Mouse (Mus musculus) ES-Bruce4 (cell line): Measurements from ENCODE around the gene Crkl. TPM values are rescaled to one million over a fixed set of nuclear protein-coding genes. Genes with fewer than 3 reads are reported as not detected.

Source experiments
- H3K27ac ChIP-seq: 2 replicates; pipeline ENCODE4 v1.5.1; 2012; ENCODE audit warnings: low read length, inconsistent platforms; ENCODE audit not compliant: insufficient read depth
- H3K27me3 ChIP-seq: 2 replicates; pipeline ENCODE4 v1.6.1; 2012; ENCODE audit warnings: mild to moderate bottlenecking, low read length, inconsistent platforms; ENCODE audit not compliant: control insufficient read depth, poor library complexity, insufficient read depth, severe bottlenecking
- H3K36me3 ChIP-seq: 2 replicates; pipeline ENCODE4 v1.6.1; 2012; ENCODE audit warnings: inconsistent platforms, mild to moderate bottlenecking, low read length, moderate library complexity; ENCODE audit not compliant: control insufficient read depth, poor library complexity, insufficient read depth, severe bottlenecking
- H3K4me1 ChIP-seq: one replicate; pipeline ENCODE4 v1.8.1; 2011; ENCODE audit warnings: low read length; ENCODE audit not compliant: control insufficient read depth, insufficient read depth
- H3K4me3 ChIP-seq: 2 replicates; pipeline ENCODE4 v1.5.1; 2011; ENCODE audit warnings: low read depth, mild to moderate bottlenecking, low read length
- H3K9ac ChIP-seq: 2 replicates; pipeline ENCODE4 v1.6.1; 2012; ENCODE audit warnings: low read depth, mild to moderate bottlenecking, inconsistent platforms; ENCODE audit not compliant: poor library complexity, severe bottlenecking
- H3K9me3 ChIP-seq: replicated peaks from 2 replicates; pipeline ENCODE4 v1.6.1; 2012; ENCODE audit warnings: mild to moderate bottlenecking, low read length, inconsistent platforms; ENCODE audit not compliant: control insufficient read depth, poor library complexity, insufficient read depth, severe bottlenecking
- CTCF ChIP-seq: IDR thresholded peaks from one replicate; pipeline ENCODE4 v1.8.1; 2011; ENCODE audit warnings: low read depth, low read length
- EP300 ChIP-seq: IDR thresholded peaks from 2 replicates; pipeline ENCODE4 v1.6.1; 2011; ENCODE audit warnings: low read depth, low read length; ENCODE audit not compliant: insufficient read depth
- POLR2A ChIP-seq: IDR thresholded peaks from one replicate; pipeline ENCODE4 v1.8.1; 2011; ENCODE audit warnings: low read length; ENCODE audit not compliant: insufficient read depth
- polyA plus RNA-seq: library from polyadenylated mRNA; stranded (reverse); fragments of >200 nt; gene quantifications from 2 replicates; pipeline ENCODE4 v1.2.4, GENCODE M21; 2011; ENCODE audit warnings: low read depth; ENCODE audit not compliant: missing spikeins, insufficient read depth, insufficient read length

Crkl gene
- polyA plus RNA-seq, 1 experiment: 45.7 TPM

DNA sequence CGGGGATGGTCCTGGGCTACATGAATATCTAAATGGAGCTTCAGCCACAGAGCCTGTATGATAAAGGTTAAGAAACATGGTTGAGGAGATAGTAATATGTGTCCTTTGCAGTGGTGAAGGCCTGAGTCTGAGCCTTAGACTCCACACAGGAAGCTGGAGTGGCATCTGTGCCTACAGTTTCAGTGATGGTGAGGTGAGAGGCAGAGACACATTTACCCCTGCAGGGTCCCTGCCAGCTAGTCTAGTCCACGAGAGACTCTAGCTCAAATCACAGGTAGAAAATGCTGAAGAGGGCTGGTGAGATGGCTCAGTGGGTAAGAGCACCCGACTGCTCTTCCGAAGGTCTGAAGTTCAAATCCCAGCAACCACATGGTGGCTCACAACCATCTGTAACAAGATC is 23.5 kb downstream of the Crkl start:
- no peak overlapping the region for H3K27ac ChIP-seq
- no peaks in the 10 kb centered on the region for H3K27me3 ChIP-seq
- H3K4me3 ChIP-seq: no peak overlapping the region
- peaks cover 3% of the 10 kb centered on the region for H3K4me1 ChIP-seq
- TF ChIP-seq POLR2A (no peak), EP300 (no peak), CTCF (no peak)
- no peak overlapping the region for H3K9ac ChIP-seq
- no peaks in the 10 kb centered on the region for H3K9me3 ChIP-seq
- H3K36me3 ChIP-seq: peaks cover 34% of the 10 kb centered on the region

DNA sequence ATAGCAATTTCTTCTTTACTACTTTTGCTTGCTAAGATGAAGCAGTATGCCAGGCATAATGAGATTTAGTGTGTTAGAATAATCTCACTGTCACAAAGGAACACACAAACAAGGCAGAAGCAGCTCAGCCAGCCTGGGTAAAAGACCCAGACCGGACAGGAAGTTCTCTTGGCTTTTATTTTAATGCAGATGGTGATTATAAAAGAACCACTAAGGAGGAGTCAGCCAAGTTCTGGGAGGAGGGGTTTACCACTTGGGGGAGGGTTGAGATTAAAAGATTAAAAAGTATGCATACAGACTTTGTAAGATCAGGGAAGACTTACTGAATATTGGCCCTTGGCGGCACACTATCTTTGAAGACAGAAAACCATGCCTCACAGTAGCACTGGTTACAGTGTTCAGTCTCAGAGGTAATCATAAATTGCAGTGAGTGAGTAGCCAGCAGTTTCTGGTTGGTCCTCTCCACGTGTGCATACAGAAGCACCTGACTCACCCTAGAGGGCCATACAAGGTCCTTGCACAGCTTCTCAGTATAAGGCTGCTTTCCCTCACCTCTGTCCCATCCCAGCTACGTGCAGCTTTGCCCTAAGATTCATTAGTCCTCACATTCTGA is 26.6 kb downstream of the Crkl start:
- no peak for TF ChIP-seq EP300
- no peak for TF ChIP-seq CTCF
- no peak for TF ChIP-seq POLR2A
- H3K27ac ChIP-seq: peak overlapping the region; percentile 26
- H3K36me3 ChIP-seq: peaks cover 24% of the 10 kb centered on the region
- H3K9me3 ChIP-seq: no peaks in the 10 kb centered on the region
- H3K4me3 ChIP-seq: no peak overlapping the region
- H3K27me3 ChIP-seq: no peaks in the 10 kb centered on the region
- H3K9ac ChIP-seq: 0 out of 2 replicates have a peak overlapping the region, but pooled peaks have one; percentile 33
- peaks cover 3% of the 10 kb centered on the region for H3K4me1 ChIP-seq

DNA sequence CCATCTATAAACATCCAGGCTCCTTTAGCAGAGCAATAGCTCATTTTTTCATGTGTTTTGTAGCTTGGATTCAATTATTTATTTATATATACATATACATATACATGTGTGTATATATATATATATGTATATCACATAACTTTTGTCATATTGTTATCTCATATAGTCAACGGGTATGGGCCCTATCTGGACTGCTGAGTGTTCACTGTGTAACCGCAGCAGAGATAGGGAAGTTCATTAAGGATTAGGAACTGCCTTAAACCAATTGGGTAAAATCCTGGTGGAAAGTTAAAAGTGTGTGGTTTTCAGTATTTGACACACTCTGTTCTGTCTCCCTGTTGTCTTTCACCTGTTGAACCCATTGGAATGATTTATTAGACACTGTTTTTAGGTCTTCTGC is 29.7 kb downstream of the Crkl start:
- H3K9me3 ChIP-seq: no peaks in the 10 kb centered on the region
- TF ChIP-seq EP300: no peak
- H3K9ac ChIP-seq: no peak overlapping the region
- H3K4me1 ChIP-seq: peaks cover 3% of the 10 kb centered on the region
- no peak overlapping the region for H3K27ac ChIP-seq
- H3K27me3 ChIP-seq: no peaks in the 10 kb centered on the region
- peaks cover 43% of the 10 kb centered on the region for H3K36me3 ChIP-seq
- H3K4me3 ChIP-seq: no peak overlapping the region

DNA sequence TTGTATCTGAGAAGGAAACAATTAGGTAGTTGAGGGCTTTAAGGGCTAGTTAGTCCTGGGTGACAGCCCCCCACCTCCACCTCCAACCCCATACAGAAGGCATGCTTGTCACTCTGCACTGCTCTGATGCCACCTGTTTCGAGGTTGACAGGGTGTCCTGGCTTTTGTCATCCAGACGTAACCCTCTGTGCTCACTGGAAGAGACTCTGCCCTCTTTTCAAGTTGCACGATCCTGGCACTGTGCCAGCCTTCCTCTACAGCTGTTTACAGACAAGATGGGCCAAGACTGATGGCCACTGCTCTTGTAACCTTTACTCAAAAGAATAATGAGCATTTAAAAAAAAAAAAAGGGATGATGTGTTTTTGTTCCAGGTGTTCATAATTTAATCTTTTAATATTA is 34.7 kb downstream of the Crkl start:
- H3K4me3 ChIP-seq: no peak overlapping the region
- H3K9me3 ChIP-seq: no peaks in the 10 kb centered on the region
- peaks cover 33% of the 10 kb centered on the region for H3K36me3 ChIP-seq
- no peak overlapping the region for H3K27ac ChIP-seq
- H3K27me3 ChIP-seq: no peaks in the 10 kb centered on the region
- H3K4me1 ChIP-seq: peaks cover 1% of the 10 kb centered on the region
- H3K9ac ChIP-seq: no peak overlapping the region
- TF ChIP-seq EP300 (no peak), CTCF (no peak), POLR2A (no peak)

DNA sequence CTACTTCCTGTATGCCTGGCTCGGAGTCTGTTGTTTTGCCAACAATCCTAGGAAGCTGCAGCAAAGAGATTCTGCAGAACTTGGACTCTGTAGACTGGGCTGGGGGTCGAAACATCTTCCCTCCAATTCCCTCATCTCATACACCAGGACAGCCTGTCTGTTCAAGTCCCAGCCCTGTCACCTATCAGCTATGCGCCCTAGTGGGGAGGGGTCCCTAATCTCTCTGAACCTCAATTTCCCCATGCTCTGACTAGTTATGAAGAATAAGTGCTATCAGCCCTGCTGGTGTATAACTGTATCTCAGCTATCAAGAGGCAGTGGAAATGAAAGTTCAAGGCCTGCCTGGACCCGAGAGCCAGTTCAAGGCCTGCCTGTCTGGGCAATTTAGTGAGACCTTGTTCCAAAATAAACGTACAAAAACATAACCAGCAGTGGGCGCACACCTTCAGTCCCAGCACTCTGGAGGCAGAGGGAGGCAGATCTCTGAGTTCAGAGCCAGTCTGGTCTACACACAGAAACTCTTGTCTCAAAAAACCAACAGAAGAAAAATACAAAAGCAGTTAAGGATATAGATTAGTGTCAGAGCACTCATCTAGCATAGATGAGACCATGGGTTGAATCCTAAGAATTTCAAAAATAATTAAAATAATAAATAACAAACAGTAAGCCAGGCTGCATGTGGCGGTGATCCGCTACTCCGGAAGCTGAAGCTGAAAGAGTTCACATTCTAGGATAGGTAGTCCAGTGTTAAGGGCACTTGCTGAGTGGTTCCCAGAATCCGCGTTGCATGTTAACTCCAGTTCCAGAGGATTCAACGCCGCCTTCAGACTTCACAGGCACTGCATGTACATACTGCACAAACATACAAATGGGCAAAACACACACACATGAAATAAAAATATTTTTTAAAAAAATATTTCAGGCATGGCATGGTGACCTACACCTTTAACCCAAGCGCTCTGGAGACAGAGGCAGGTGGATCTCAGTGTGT is 37.0 kb downstream of the Crkl start:
- Histone ChIP-seq H3K9me3 (no peaks in the 10 kb centered on the region), H3K27ac (no peak overlapping the region), H3K4me3 (peak overlapping the region; percentile 36), H3K9ac (peak overlapping the region; percentile 56; the same call in 1 of the 2 replicates), H3K36me3 (peaks cover 19% of the 10 kb centered on the region), H3K27me3 (no peaks in the 10 kb centered on the region), H3K4me1 (peaks cover 1% of the 10 kb centered on the region)
- TF ChIP-seq CTCF (peak; percentile 65), POLR2A (no peak)

DNA sequence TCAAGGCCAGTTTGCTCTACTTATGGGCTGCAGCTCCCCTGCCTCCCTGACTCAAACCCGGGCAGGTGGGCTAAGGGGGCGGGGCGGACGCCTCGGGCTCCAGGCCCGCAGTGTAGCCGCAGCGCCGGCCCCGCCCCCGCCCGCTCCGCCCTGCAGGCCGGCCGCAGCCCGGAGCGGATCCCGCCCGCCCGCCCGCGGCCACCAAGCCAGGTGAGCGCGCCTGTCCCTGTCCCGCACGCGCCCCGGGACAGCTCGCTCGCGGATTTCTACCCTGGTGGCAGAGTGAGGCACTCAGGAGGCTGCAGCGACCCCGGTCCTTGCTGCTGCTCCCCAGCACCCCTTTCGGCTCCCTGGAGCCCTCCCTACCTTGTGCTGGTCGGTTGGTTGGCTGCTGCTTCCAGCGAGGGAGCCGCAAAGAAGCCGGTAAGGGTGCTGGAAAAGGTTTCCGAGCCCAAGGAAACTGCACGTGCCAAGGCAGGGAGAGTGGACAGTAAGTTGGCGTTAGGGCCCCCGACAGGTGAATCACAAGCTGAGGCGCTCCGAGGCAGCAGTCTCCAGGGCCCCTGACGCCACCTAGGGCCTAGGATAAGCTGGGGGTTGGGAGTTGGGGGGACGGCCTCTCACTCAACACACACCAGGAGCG is 37.8 kb downstream of the Crkl start, which contains the start of gene Aifm3:
Gene Aifm3 (plus strand): TSS at position 143 of the 643 bp plus-strand sequence.
- Histone ChIP-seq H3K9ac (peak within 1 kb of the TSS; percentile 56), H3K27ac (no peak within 1 kb of the TSS), H3K4me3 (peak within 1 kb of the TSS; percentile 62), H3K4me1 (peaks cover 1% of the 10 kb centered on the region), H3K36me3 (peaks cover 15% of the 10 kb centered on the region), H3K9me3 (no peaks in the 10 kb centered on the region), H3K27me3 (no peaks in the 10 kb centered on the region)
- TF ChIP-seq EP300 (no peak), CTCF (peak; percentile 3), POLR2A (no peak)
